Mouse (Mus musculus): ENCODE measurements around the gene Zfp598.
"Not testable (repeated sequence)": the region's sequence is repeated elsewhere in the genome, so short reads cannot be mapped to it uniquely, and the experiment has no call there.

Gene Zfp598

DNA sequence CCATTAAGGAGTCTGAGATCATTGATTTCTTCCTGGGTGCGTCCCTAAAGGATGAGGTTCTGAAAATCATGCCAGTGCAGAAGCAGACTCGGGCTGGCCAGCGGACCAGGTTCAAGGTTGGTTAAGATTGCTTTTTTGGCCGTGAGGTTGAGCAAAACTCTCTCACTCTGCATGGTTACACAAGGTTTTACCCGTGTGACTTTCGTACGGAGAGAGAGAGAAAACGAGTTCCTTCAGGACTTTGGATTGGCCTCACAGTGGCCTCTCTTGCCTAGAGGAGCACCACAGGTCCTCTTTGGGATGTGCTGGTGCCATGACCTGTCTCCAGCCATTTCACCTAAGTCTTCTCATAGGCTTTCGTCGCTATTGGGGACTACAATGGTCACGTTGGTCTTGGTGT is 51.1 kb downstream of the Zfp598 start:
- DNase-seq (ENCODE audit: low read depth, low spot score): not testable (repeated sequence)

DNA sequence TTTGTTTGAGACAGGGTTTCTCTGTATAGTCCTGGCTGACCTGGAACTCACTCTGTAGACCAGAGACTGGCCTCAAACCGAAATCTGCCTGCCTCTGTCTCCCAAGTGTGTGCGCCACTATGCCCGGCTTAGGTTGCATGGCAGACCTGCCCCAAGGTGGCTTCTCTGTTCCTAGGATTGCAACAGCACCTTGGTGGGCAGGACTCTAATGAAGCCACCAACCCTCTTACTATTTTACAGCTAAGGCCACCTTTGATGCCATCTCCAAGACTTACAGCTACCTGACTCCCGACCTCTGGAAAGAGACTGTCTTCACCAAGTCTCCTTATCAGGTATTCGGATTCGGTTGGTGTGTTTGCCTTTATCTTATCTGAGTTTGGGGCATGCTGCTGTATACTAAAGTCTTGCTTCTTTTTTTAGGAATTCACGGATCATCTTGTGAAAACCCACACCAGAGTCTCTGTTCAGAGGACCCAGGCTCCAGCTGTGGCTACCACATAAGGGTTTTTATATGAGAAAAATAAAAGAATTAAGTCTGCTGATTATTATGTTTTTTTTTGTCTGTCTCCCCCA is 52.0 kb downstream of the Zfp598 start:
- DNase-seq (ENCODE audit: low read depth, low spot score): not testable (repeated sequence)

DNA sequence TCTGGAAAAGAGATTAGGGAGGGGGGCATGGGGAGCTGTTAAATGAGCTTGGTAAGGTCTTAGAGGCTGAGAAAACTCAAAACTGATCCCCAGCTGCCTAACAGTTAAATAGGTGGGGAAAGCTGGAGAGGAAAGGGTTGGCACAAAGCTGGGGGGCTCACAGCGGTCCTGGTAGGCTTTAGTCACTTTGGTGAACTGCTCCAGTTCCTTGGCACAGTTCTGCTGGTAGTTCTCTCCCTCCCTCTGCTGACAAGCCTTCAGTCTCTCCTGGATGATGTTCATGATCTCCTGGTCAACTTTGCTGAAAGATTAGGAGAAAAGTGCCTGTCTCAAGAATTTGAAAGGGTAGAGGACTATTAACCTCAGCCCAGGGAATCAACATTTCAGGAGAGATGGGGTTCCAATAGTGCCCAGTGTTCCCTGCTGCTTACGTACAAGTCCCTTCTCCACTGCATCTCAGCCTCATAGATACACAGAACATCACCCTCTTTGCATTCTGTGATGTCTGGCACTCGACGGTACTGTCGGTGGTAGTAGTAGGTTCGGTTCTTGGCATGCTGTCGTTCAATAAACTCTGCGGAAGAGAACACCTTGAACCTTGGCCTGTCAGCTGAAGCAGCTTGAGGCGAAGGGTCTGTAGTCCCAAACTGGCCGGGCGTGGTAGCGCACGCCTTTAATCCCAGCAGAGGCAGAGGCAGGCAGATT is 52.9 kb downstream of the Zfp598 start:
- DNase-seq (ENCODE audit: low read depth, low spot score): no peak

DNA sequence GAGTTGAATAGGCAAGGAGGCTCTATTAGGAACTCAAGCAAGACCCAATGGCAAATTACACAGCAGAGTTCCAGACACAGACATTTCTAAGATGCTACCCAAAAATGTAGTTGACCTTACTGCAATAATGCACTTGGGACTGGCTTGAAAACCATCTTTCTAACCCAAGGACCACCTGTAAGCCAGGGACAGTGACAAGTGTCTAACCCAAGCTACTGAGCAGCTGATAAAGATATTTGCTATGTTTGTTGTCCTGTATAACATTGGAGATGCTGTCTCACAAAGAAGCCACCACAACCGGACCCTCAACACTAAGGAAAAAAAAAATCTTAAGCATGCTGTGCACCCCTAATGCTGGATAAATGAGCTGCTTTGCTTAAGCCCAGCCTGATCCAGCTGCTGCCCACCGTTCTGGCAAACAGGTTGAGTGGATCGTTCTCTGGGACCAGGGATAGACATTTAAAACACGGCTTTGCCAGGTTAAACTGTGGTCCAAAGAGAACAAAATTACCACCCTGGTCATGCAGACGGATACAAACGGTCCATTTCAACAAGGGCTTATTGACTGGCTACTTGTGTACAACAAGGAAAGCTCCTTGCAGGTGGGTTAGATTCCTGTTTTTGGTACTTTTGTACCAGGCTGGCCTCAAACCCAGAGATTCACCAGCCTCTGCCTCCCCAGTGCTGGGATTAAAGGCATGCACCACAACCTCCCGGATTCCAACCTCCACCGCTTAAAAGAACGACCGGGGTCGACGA is 53.8 kb downstream of the Zfp598 start:
- no peak for DNase-seq (ENCODE audit: low read depth, low spot score)

DNA sequence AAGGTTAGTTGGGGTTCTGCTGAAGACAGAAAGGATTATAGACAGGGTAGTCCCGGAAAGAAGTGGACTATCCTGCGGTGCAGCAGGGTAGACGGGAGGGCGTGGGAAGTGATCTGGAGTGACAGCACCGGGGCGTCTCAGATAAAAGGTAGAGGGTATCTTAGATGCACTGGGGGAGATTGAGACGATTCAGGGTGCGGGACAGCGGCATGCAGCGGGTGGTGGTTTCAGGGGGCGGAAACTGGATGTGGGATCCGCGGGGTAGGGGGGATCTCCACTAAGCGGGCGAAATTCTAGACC is 54.3 kb downstream of the Zfp598 start:
- no peak for DNase-seq (ENCODE audit: low read depth, low spot score)

DNA sequence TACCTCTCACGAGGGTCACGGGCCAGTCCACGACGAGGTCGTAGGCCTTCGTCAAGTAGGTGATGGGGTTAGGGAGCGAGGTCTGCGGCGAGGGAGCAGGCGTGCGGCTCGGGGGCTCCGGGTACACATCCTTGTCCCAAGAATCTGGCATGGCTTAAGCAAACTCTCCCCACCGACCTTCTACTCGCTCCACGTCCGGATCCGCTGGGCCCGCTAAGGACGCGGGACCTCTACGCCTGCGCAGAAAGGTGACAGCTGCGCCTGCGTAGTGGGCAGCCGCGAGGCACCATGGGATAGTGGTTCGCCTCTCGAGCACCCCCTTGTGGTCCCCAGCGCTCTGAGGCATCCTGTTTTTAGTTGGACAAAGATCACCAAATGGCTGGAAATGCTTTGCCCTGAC is 54.7 kb downstream of the Zfp598 start, which contains the start of gene Ndufb10:
TSS of gene Ndufb10 (minus strand) at position 295 of the 400 bp plus-strand sequence.
- DNase-seq (ENCODE audit: low read depth, low spot score): peak; percentile 95

DNA sequence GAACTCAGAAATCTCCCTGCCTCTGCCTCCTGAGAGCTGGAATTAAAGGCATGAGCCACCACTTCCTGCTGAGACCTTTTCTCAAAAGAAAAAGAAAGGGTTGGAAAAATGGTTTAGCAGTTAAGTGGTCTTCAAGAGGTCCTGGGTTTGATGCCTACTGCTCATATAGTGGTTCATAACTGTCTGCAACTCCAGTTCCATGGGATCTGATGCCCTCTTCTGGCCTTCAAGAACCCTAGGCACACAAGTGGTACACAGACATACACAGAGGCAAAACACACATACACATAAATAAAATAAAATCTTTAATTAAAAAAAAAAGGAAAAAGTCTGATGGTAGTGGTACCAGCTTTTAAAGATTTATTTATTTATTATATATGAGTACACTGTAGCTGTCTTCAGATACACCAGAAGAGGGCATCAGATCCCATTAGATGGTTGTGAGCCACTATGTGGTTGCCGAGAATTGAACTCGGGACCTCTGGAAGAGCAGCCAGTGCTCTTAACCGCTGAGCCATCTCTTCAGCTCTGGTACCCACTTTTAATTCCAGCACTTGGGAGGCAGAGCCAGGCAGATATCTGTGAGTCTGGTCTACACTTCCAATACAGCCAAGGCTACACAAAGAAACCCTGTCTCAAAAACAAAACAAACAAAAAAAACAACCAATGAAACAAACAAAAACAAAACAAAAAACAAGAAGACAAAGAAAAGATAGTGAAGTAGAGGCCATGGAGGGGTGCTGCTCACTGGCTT is 56.3 kb downstream of the Zfp598 start:
- DNase-seq (ENCODE audit: low read depth, low spot score): no peak

DNA sequence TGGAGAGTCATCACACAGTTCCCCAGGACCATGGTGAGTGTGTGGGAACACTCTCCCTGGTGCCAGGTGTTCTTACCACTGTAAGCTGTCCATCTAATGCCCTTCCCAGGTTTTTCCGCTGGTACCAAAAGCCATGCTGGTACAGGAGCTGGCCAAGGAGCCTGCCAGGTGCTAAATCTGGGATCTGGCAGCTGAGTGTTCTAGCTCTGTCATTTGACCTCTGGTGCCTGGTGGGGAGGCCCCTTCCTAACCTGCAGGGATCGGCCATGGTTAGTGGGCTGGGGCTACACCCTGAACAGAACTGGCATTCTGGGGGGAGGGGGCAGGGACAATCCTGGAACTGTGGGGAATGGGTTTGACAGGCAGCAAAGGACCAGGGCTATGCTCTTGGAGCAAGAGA is 58.1 kb downstream of the Zfp598 start, which contains the start of gene Rpl3l:
TSS of gene Rpl3l (plus strand) at position 203 of the 400 bp plus-strand sequence.
- peak; percentile 89 for DNase-seq (ENCODE audit: low read depth, low spot score)

DNA sequence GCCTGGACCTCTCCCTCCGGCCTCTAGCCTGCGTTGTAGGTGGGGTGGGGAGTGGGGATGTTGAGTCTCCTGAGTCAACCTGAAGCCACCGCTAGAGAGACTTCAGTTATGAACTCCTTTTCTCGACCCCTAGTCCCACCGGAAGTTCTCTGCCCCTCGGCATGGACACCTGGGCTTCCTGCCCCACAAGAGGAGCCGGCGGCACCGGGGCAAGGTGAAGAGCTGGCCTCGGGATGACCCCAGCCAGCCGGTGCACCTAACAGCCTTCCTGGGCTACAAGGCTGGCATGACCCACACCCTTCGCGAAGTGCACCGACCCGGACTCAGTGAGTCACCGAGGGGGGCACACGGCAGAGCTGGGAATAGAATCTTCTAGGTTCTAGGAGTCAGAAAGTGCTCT is 58.7 kb downstream of the Zfp598 start:
- no peak for DNase-seq (ENCODE audit: low read depth, low spot score)

DNA sequence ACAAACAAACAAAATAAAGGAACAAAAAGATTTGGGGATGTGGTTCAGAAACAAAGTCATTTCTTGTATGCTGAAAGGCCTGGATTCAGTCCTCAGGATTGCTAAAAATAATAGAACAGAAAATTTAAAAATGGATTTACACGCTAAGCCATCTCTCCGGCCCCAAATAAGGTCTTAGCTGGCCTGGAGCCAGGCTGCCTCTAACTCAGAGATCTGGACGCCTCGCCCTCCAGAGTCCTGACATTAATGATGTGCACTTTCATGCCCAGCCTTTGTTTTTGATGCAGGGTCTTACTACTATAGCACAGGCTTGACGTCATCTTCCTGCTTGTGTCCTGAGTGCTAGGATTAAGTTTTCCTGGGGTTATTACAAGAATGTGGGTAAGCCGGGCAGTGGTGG is 59.6 kb downstream of the Zfp598 start:
- DNase-seq (ENCODE audit: low read depth, low spot score): peak; percentile 65

DNA sequence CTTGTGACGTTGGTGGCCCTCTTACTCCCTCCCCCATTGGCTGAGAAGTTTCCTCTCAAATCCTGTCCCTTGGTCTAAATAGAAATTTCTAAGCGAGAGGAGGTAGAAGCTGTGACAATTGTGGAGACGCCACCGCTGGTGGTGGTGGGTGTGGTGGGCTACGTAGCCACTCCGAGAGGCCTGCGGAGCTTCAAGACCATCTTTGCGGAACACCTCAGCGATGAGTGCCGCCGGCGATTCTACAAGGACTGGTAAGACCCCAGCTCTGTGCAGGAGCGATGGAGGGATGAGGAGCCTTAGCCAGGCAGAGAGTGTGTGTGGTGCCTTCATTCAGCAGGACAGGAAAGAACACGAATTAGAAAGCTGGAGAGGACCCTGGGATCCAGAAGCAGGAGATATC is 61.3 kb downstream of the Zfp598 start:
- no peak for DNase-seq (ENCODE audit: low read depth, low spot score)
